9 mouse cellular contexts compared by ENCODE assay signal in genomic region chr15:93824729-93825694, GRCm38 (mm10).
DNase-seq lines count a peak whose midpoint lies in the region; ATAC-seq lines count a peak whose summit lies in the region.
"Had no signal": no experiment of that assay in that cellular context is flagged by ENCODE, and none has a peak within 500 bp of the region (broad histone marks: within the 10 kb centered on the region; RNA-seq: fewer than 3 reads in every experiment).

No protein-coding gene starts in this region.

- no peaks in the 10 kb centered on the region for H3K36me3 ChIP-seq in forebrain, embryonic 15.5 days
- H3K36me3 ChIP-seq in hindbrain, embryonic 15.5 days: no peaks in the 10 kb centered on the region
- no peaks in the 10 kb centered on the region for H3K36me3 ChIP-seq in neural tube, embryonic 13.5 days

- no peak overlapping the region for H3K9ac ChIP-seq in forebrain, embryonic 15.5 days (replicated peaks)
- H3K9ac ChIP-seq in hindbrain, embryonic 15.5 days: no peak overlapping the region
- H3K9ac ChIP-seq in neural tube, embryonic 13.5 days: peak overlapping the region; percentile 60

- peak; percentile 4 for DNase-seq in kidney, adult 11 months
- DNase-seq in kidney, adult 18-20 months: no peak
- DNase-seq in layer of hippocampus, postnatal 36 days: peak; percentile 46 to 50
- no peak for DNase-seq in adrenal gland, adult 2 months
- DNase-seq in natural killer cell, adult 2 months (ENCODE audit: low spot score in 2 of 2): no peak

- no peaks in the 10 kb centered on the region for H3K9me3 ChIP-seq in forebrain, embryonic 15.5 days
- H3K9me3 ChIP-seq in hindbrain, embryonic 15.5 days: no peaks in the 10 kb centered on the region
- H3K9me3 ChIP-seq in neural tube, embryonic 13.5 days: no peaks in the 10 kb centered on the region

- H3K4me1 ChIP-seq in forebrain, embryonic 15.5 days: peaks cover 7% of the 10 kb centered on the region
- peaks cover 12% of the 10 kb centered on the region for H3K4me1 ChIP-seq in hindbrain, embryonic 15.5 days (replicated peaks)
- H3K4me1 ChIP-seq in neural tube, embryonic 13.5 days (replicated peaks): peaks cover 18% of the 10 kb centered on the region

- no peak overlapping the region for H3K4me3 ChIP-seq in forebrain, embryonic 15.5 days
- H3K4me3 ChIP-seq in hindbrain, embryonic 15.5 days: no peak overlapping the region
- H3K4me3 ChIP-seq in neural tube, embryonic 13.5 days: peak overlapping the region; percentile 11

- no peaks in the 10 kb centered on the region for H3K27me3 ChIP-seq in forebrain, embryonic 15.5 days
- no peaks in the 10 kb centered on the region for H3K27me3 ChIP-seq in hindbrain, embryonic 15.5 days
- H3K27me3 ChIP-seq in neural tube, embryonic 13.5 days: no peaks in the 10 kb centered on the region
- H3K27me3 ChIP-seq: CH12.LX had no signal

- ATAC-seq in forebrain, embryonic 15.5 days (replicated peaks): no peak; the same call in 1 of the 2 replicates
- ATAC-seq in hindbrain, embryonic 15.5 days (ENCODE audit: low FRiP score, low read depth): peak; percentile 45; the same call in 1 of the 2 replicates
- ATAC-seq in neural tube, embryonic 13.5 days (ENCODE audit: low read depth): peak; percentile 77

- H3K27ac ChIP-seq in forebrain, embryonic 15.5 days (replicated peaks): 0 out of 2 replicates have a peak overlapping the region, but pooled peaks have one; percentile 23
- H3K27ac ChIP-seq in hindbrain, embryonic 15.5 days (replicated peaks): no peak overlapping the region; the same call in 1 of the 2 replicates
- peak overlapping the region; percentile 75 for H3K27ac ChIP-seq in neural tube, embryonic 13.5 days (replicated peaks)

- 59% methylated on average over 28 of the region's 28 CpGs for WGBS in forebrain, embryonic 15.5 days
- 57% methylated on average over 28 of the region's 28 CpGs for WGBS in hindbrain, embryonic 15.5 days
- 46% methylated on average over 28 of the region's 28 CpGs for WGBS in neural tube, embryonic 13.5 days

- no peak overlapping the region for H3K4me2 ChIP-seq in forebrain, embryonic 15.5 days (replicated peaks)
- peak overlapping the region; percentile 30 for H3K4me2 ChIP-seq in hindbrain, embryonic 15.5 days
- peak overlapping the region; percentile 45 for H3K4me2 ChIP-seq in neural tube, embryonic 13.5 days

Comparison
In these comparisons a context has a peak if more than half of its experiments do, and no peak if none do; other contexts are left out.
1. DNase-seq: peak in kidney, adult 11 months (single experiment) and layer of hippocampus, postnatal 36 days (2 of 2); none in kidney, adult 18-20 months (single experiment), adrenal gland, adult 2 months (single experiment) and natural killer cell, adult 2 months (0 of 2).